Mouse (Mus musculus): ENCODE measurements around the gene Setd1a. TPM values are rescaled to one million over a fixed set of nuclear protein-coding genes. Genes with fewer than 3 reads are reported as not detected.

Setd1a gene
- total and polyA plus RNA-seq, 2 experiments from 2014 or later, result 7.5 to 7.6 TPM

- Histone ChIP-seq H3K4me3 (ENCODE audit: low read depth, low read length) (no peak overlapping the region), H3K27me3 (ENCODE audit: control insufficient read depth, insufficient read depth, low read length) (no peaks in the 10 kb centered on the region), H3K4me2 (ENCODE audit: low read depth, low read length) (no peak overlapping the region), H3K27ac (ENCODE audit: low read depth) (no peak overlapping the region), H3K4me1 (ENCODE audit: control insufficient read depth, insufficient read depth) (0 out of 2 replicates have a peak, but pooled peaks cover 6% of the 10 kb centered on the region), H3K36me3 (replicated peaks; ENCODE audit: control insufficient read depth, insufficient read depth, low read length) (peaks cover 69% of the 10 kb centered on the region), H3K9me3 (replicated peaks; ENCODE audit: control insufficient read depth, low read length) (no peaks in the 10 kb centered on the region), H3K9ac (replicated peaks; ENCODE audit: low read depth, low read length) (no peak overlapping the region)
- ATAC-seq (ENCODE audit: insufficient read depth, low read depth) (no peak), DNase-seq (ENCODE audit: low spot score) (no peak)
- TF ChIP-seq CTCF (IDR thresholded peaks at IDR 0.05; ENCODE audit: low read depth) (no peak), EP300 (IDR thresholded peaks at IDR 0.05; ENCODE audit: low read depth) (no peak)
- 87% methylated on average over 19 of the region's 19 CpGs for WGBS
Measured at GRCm38 (mm10) chr7:127750131-127751127, 26.0 kb upstream of the Setd1a start.

GRCm38 (mm10) chr7:127751619-127752018, 24.9 kb upstream of the Setd1a start:
- no peak overlapping the region for H3K4me3 ChIP-seq (ENCODE audit: low read depth, low read length)
- no peak overlapping the region for H3K27ac ChIP-seq (ENCODE audit: low read depth)
- H3K4me1 ChIP-seq (ENCODE audit: control insufficient read depth, insufficient read depth), result 0 out of 2 replicates have a peak, but pooled peaks cover 6% of the 10 kb centered on the region
- no peak for ATAC-seq (ENCODE audit: insufficient read depth, low read depth)
- H3K9me3 ChIP-seq (replicated peaks; ENCODE audit: control insufficient read depth, low read length), result no peaks in the 10 kb centered on the region
- 95% methylated on average over 5 of the region's 5 CpGs for WGBS
- H3K4me2 ChIP-seq (ENCODE audit: low read depth, low read length), result no peak overlapping the region
- DNase-seq (ENCODE audit: low spot score), result no peak
- H3K27me3 ChIP-seq (ENCODE audit: control insufficient read depth, insufficient read depth, low read length), result no peaks in the 10 kb centered on the region
- peaks cover 76% of the 10 kb centered on the region for H3K36me3 ChIP-seq (replicated peaks; ENCODE audit: control insufficient read depth, insufficient read depth, low read length)
- TF ChIP-seq CTCF (IDR thresholded peaks at IDR 0.05; ENCODE audit: low read depth) (no peak), EP300 (IDR thresholded peaks at IDR 0.05; ENCODE audit: low read depth) (no peak)
- no peak overlapping the region for H3K9ac ChIP-seq (replicated peaks; ENCODE audit: low read depth, low read length)

- no peak overlapping the region for H3K27ac ChIP-seq (ENCODE audit: low read depth)
- 0 out of 2 replicates have a peak, but pooled peaks cover 4% of the 10 kb centered on the region for H3K4me1 ChIP-seq (ENCODE audit: control insufficient read depth, insufficient read depth)
- H3K4me3 ChIP-seq (ENCODE audit: low read depth, low read length), result no peak overlapping the region
- H3K9ac ChIP-seq (replicated peaks; ENCODE audit: low read depth, low read length), result no peak overlapping the region
- TF ChIP-seq EP300 (IDR thresholded peaks at IDR 0.05; ENCODE audit: low read depth) (no peak), CTCF (IDR thresholded peaks at IDR 0.05; ENCODE audit: low read depth) (no peak)
- peaks cover 79% of the 10 kb centered on the region for H3K36me3 ChIP-seq (replicated peaks; ENCODE audit: control insufficient read depth, insufficient read depth, low read length)
- WGBS, result 95% methylated on average over 27 of the region's 27 CpGs
- H3K27me3 ChIP-seq (ENCODE audit: control insufficient read depth, insufficient read depth, low read length), result no peaks in the 10 kb centered on the region
- no peak for DNase-seq (ENCODE audit: low spot score)
- ATAC-seq (ENCODE audit: insufficient read depth, low read depth), result no peak
- no peak overlapping the region for H3K4me2 ChIP-seq (ENCODE audit: low read depth, low read length)
- no peaks in the 10 kb centered on the region for H3K9me3 ChIP-seq (replicated peaks; ENCODE audit: control insufficient read depth, low read length)
Measured at GRCm38 (mm10) chr7:127752069-127752468, 24.4 kb upstream of the Setd1a start.

- Histone ChIP-seq H3K36me3 (replicated peaks; ENCODE audit: control insufficient read depth, insufficient read depth, low read length) (peaks cover 85% of the 10 kb centered on the region), H3K27me3 (ENCODE audit: control insufficient read depth, insufficient read depth, low read length) (no peaks in the 10 kb centered on the region), H3K4me3 (ENCODE audit: low read depth, low read length) (no peak overlapping the region), H3K4me1 (ENCODE audit: control insufficient read depth, insufficient read depth) (no peaks in the 10 kb centered on the region), H3K9me3 (replicated peaks; ENCODE audit: control insufficient read depth, low read length) (no peaks in the 10 kb centered on the region), H3K27ac (ENCODE audit: low read depth) (no peak overlapping the region), H3K9ac (replicated peaks; ENCODE audit: low read depth, low read length) (no peak overlapping the region), H3K4me2 (ENCODE audit: low read depth, low read length) (no peak overlapping the region)
- ATAC-seq (ENCODE audit: insufficient read depth, low read depth), result no peak
- DNase-seq (ENCODE audit: low spot score), result no peak
- no peak for TF ChIP-seq CTCF (IDR thresholded peaks at IDR 0.05; ENCODE audit: low read depth)
- TF ChIP-seq EP300 (IDR thresholded peaks at IDR 0.05; ENCODE audit: low read depth), result no peak
- WGBS, result 72% methylated on average over 5 of the region's 5 CpGs
Measured at GRCm38 (mm10) chr7:127753158-127753557, 23.3 kb upstream of the Setd1a start.

- Histone ChIP-seq H3K9ac (replicated peaks; ENCODE audit: low read depth, low read length) (no peak overlapping the region), H3K4me1 (ENCODE audit: control insufficient read depth, insufficient read depth) (no peaks in the 10 kb centered on the region), H3K27me3 (ENCODE audit: control insufficient read depth, insufficient read depth, low read length) (no peaks in the 10 kb centered on the region), H3K4me3 (ENCODE audit: low read depth, low read length) (no peak overlapping the region), H3K4me2 (ENCODE audit: low read depth, low read length) (no peak overlapping the region), H3K9me3 (replicated peaks; ENCODE audit: control insufficient read depth, low read length) (no peaks in the 10 kb centered on the region), H3K36me3 (replicated peaks; ENCODE audit: control insufficient read depth, insufficient read depth, low read length) (peaks cover 80% of the 10 kb centered on the region), H3K27ac (ENCODE audit: low read depth) (no peak overlapping the region)
- TF ChIP-seq EP300 (IDR thresholded peaks at IDR 0.05; ENCODE audit: low read depth) (no peak), CTCF (IDR thresholded peaks at IDR 0.05; ENCODE audit: low read depth) (no peak)
- WGBS, result 90% methylated on average over 7 of the region's 7 CpGs
- no peak for DNase-seq (ENCODE audit: low spot score)
- ATAC-seq (ENCODE audit: insufficient read depth, low read depth), result no peak
Measured at GRCm38 (mm10) chr7:127753741-127754140, 22.7 kb upstream of the Setd1a start.

All from heart, postnatal 0 days (tissue).